In genomic region chr4:106472335-106472734, GRCm38 (mm10) we compare ENCODE assay signal across 8 mouse cellular contexts. TPM values are rescaled to one million over a fixed set of nuclear protein-coding genes. Genes with fewer than 3 reads are reported as not detected.
DNase-seq lines count a peak whose midpoint lies in the region; ATAC-seq and TF ChIP-seq lines count a peak whose summit lies in the region.

No protein-coding gene starts in this region.

- DNase-seq in CD4-positive, CD25-positive, alpha-beta regulatory T cell, adult 2 months (ENCODE audit: low read depth, low spot score) = peak; percentile 70
- peak; percentile 18 for DNase-seq in fat pad, adult 2 months (ENCODE audit: extremely low read depth, low read depth, low spot score)
- DNase-seq in hindbrain, embryonic 10.5 days (ENCODE audit: low spot score) = peak; percentile 59
- peak; percentile 76 for DNase-seq in layer of hippocampus, adult 9-11 months
- DNase-seq in right cerebral cortex, postnatal 4 days = peak; percentile 52

- H3K4me1 ChIP-seq in bone marrow macrophage, adult 2 months (ENCODE audit: control insufficient read depth, insufficient read depth, low read length) = no peaks in the 10 kb centered on the region
- H3K4me1 ChIP-seq in hindbrain, embryonic 10.5 days (replicated peaks) = peaks cover 10% of the 10 kb centered on the region

- no peak overlapping the region for H3K27ac ChIP-seq in bone marrow macrophage, adult 2 months (ENCODE audit: insufficient read depth, low read depth, low read length)
- no peak overlapping the region for H3K27ac ChIP-seq in hindbrain, embryonic 10.5 days

- H3K27me3 ChIP-seq in hindbrain, embryonic 10.5 days (ENCODE audit: insufficient read depth, poor library complexity, severe bottlenecking) = peaks cover 11% of the 10 kb centered on the region; the same call in 1 of the 2 replicates

- no peaks in the 10 kb centered on the region for H3K9me3 ChIP-seq in hindbrain, embryonic 10.5 days

- peak; percentile 36; the same call in 1 of the 2 replicates for TF ChIP-seq CTCF in bone marrow macrophage, adult 2 months (IDR thresholded peaks at IDR 0.05; ENCODE audit: low read depth, low read length)

- ATAC-seq in CD4-positive, CD25-positive, alpha-beta regulatory T cell, adult 4 months = no peak
- ATAC-seq in megakaryocyte progenitor cell, adult 5-6 weeks (replicated peaks; ENCODE audit: poor library complexity) = peak; percentile 84

- no peaks in the 10 kb centered on the region for H3K36me3 ChIP-seq in hindbrain, embryonic 10.5 days

- TF ChIP-seq POLR2A in bone marrow macrophage, adult 2 months (IDR thresholded peaks at IDR 0.05; ENCODE audit: borderline replicate concordance, low read depth, low read length) = no peak

- no peak overlapping the region for H3K4me3 ChIP-seq in bone marrow macrophage, adult 2 months (ENCODE audit: insufficient read depth, low read length)
- H3K4me3 ChIP-seq in hindbrain, embryonic 10.5 days = no peak overlapping the region

- 12% methylated on average over 3 of the region's 3 CpGs for WGBS in hindbrain, embryonic 10.5 days

RNA-seq across cellular contexts. Expression of gene Pcsk9, which starts 8.2 kb away (rescaled TPM):
- polyA plus RNA-seq in CD4-positive, CD25-positive, alpha-beta regulatory T cell, adult 4 months (2017; shearing (Covaris generic)) = not detected
- not detected in 2 replicates for polyA plus RNA-seq in bone marrow macrophage, adult 2 months (2012; ENCODE audit: insufficient read depth, insufficient read length, missing spikeins)
- polyA plus RNA-seq in hindbrain, embryonic 10.5 days (2016; fragmentation: Nextera tagmentation; extraction: Ambion mirVana) = 2.6 and 3.3 TPM in 2 replicates
- not detected in 2 replicates for total RNA-seq in megakaryocyte progenitor cell, adult 5-6 weeks (2015)
- 0.12 and 0.14 TPM in 2 replicates for total RNA-seq in megakaryocyte progenitor cell, adult 5-6 weeks (2017)

RNA-seq across cellular contexts. Expression of gene Bsnd, which starts 19.7 kb away (rescaled TPM):
- polyA plus RNA-seq in CD4-positive, CD25-positive, alpha-beta regulatory T cell, adult 4 months (2017; shearing (Covaris generic)) = not detected
- not detected in 2 replicates for polyA plus RNA-seq in bone marrow macrophage, adult 2 months (2012; ENCODE audit: insufficient read depth, insufficient read length, missing spikeins)
- polyA plus RNA-seq in hindbrain, embryonic 10.5 days (2016; fragmentation: Nextera tagmentation; extraction: Ambion mirVana) = not detected in 2 replicates
- not detected in 2 replicates for total RNA-seq in megakaryocyte progenitor cell, adult 5-6 weeks (2015)
- total RNA-seq in megakaryocyte progenitor cell, adult 5-6 weeks (2017) = not detected in 2 replicates

Comparison
In these comparisons a context has a peak if more than half of its experiments do, and no peak if none do; other contexts are left out.
1. DNase-seq: peak in every context shown above with its lines; median percentile 76 in layer of hippocampus, adult 9-11 months; 70 in CD4-positive, CD25-positive, alpha-beta regulatory T cell, adult 2 months; 59 in hindbrain, embryonic 10.5 days; 52 in right cerebral cortex, postnatal 4 days; 18 in fat pad, adult 2 months.